Mouse (Mus musculus) stomach, postnatal 0 days (tissue): ENCODE measurements around the gene Zdhhc11.

Experiments
- CTCF ChIP-seq: IDR thresholded peaks from 2 replicates; pipeline ENCODE4 v1.5.1; 2016; ENCODE audit warnings: antibody characterized with exemption, low read depth, mild to moderate bottlenecking, moderate library complexity
- EP300 ChIP-seq: optimal IDR thresholded peaks from 2 replicates; pipeline ENCODE3; 2016; ENCODE audit warnings: antibody characterized with exemption

DNA sequence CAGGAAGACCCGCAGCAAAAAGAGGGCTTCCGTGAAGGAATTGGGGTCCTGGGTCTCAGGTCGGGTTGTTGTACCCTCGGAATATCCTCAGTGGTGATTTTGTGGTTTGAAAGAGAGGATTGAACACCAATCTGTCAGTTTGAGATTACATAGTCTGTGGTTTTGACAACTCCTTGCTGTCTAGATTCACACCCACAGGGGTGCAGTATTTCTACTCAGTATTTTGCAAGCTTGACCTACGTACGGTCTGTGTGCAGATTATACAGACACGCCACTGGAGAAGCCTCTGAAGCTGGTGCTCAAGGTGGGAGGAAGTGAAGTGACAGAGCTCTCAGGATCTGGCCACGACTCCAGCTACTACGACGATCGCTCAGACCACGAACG is 25.5 kb upstream of the Zdhhc11 start:
- TF ChIP-seq CTCF = 0 out of 2 replicates have a peak, but pooled peaks have one; percentile 6
- no peak for TF ChIP-seq EP300
